Mouse (Mus musculus) heart, postnatal 36 days (tissue): ENCODE results near the gene Zbtb33. TPM values are rescaled to one million over a fixed set of nuclear protein-coding genes. Genes with fewer than 3 reads are reported as not detected.
A peak's percentile ranks its signal among the peaks of the same experiment; 100 is the strongest.

Source experiments
- DNase-seq, 2 experiments: peaks; one replicate each; pipeline ENCODE4 v3.0.0; 2021 to 2022
- intact Hi-C: fragments of 180-260 bp; cut with DNase I; formaldehyde crosslinking; loops from one replicate; pipeline ENCODE4 v1.15.1; 2025
- total RNA-seq, 2 experiments: library from RNA; stranded (reverse); gene quantifications; 2 replicates each; pipeline ENCODE4 v1.2.3; 2021

The Zbtb33 gene
- total RNA-seq = 10 to 100 TPM; 10.1 to 12.8 TPM

GRCm38 (mm10) chrX:38189552-38190457 is at the start of gene Zbtb33:
TSS of gene Zbtb33 (plus strand) at chrX:38189793.
- DNase-seq = peak; percentile 89 to 90
- intact Hi-C loops = no loop called here

GRCm38 (mm10) chrX:38159097-38159496 is 30.5 kb upstream of the Zbtb33 start:
- no peak for DNase-seq
- intact Hi-C loops = no loop called here

- intact Hi-C loops = no loop called here
- DNase-seq = no peak
These were observed 24.3 kb upstream of the Zbtb33 start for GRCm38 (mm10) chrX:38165315-38165714.

- no peak for DNase-seq
- intact Hi-C loops = no loop called here
These were observed 23.5 kb upstream of the Zbtb33 start for GRCm38 (mm10) chrX:38166064-38166463.

- intact Hi-C loops = no loop called here
- no peak for DNase-seq
These were observed 23.0 kb upstream of the Zbtb33 start for GRCm38 (mm10) chrX:38166592-38166991.

- intact Hi-C loops = loop anchor here (2.0 kb wide), 1 partner anchor 97 kb away; no protein-coding TSS in a partner anchor
- DNase-seq = peak; percentile 31 to 55
These were observed 9.7 kb upstream of the Zbtb33 start for GRCm38 (mm10) chrX:38179891-38180310.

- DNase-seq = peak; percentile 13 to 19
These were observed 8.7 kb upstream of the Zbtb33 start for GRCm38 (mm10) chrX:38180656-38181607.

GRCm38 (mm10) chrX:38181608-38182258 is 7.9 kb upstream of the Zbtb33 start:
- DNase-seq = peak; percentile 37 to 64
- intact Hi-C loops = no loop called here

More at GRCm38 (mm10) chrX:38180656-38181607, 8.7 kb upstream of the Zbtb33 start:
- intact Hi-C loops = no loop called here

- no peak for DNase-seq
- intact Hi-C loops = no loop called here
These were observed 4.1 kb upstream of the Zbtb33 start for GRCm38 (mm10) chrX:38185520-38185919.

- no peak for DNase-seq
- intact Hi-C loops = no loop called here
These were observed 818 bp downstream of the Zbtb33 start for GRCm38 (mm10) chrX:38190458-38190764.

GRCm38 (mm10) chrX:38201816-38202215 is 12.2 kb downstream of the Zbtb33 start:
- intact Hi-C loops = no loop called here
- DNase-seq = no peak

- DNase-seq = no peak
- intact Hi-C loops = no loop called here
These were observed 17.8 kb downstream of the Zbtb33 start for GRCm38 (mm10) chrX:38207392-38207791.

GRCm38 (mm10) chrX:38216986-38217675 is 27.5 kb downstream of the Zbtb33 start:
- no peak for DNase-seq
- intact Hi-C loops = no loop called here

- intact Hi-C loops = no loop called here
- DNase-seq = no peak
These were observed 28.0 kb downstream of the Zbtb33 start for GRCm38 (mm10) chrX:38217676-38217991.

- no peak for DNase-seq
- intact Hi-C loops = no loop called here
These were observed 33.2 kb downstream of the Zbtb33 start for GRCm38 (mm10) chrX:38222757-38223156.

GRCm38 (mm10) chrX:38229888-38230287 is 40.3 kb downstream of the Zbtb33 start:
- intact Hi-C loops = no loop called here
- no peak for DNase-seq

- intact Hi-C loops = no loop called here
- peak; percentile 19 to 51 for DNase-seq
These were observed 48.1 kb downstream of the Zbtb33 start for GRCm38 (mm10) chrX:38237731-38238130.
